Mouse (Mus musculus) ovary, postnatal 14 days (tissue): ENCODE results near the gene Arxes2.
"Not testable (repeated sequence)": the region's sequence is repeated elsewhere in the genome, so short reads cannot be mapped to it uniquely, and the experiment has no call there.

Source experiments
- DNase-seq: peaks from one replicate; pipeline ENCODE4 v3.0.0; 2022; ENCODE audit warnings: low spot score

Gene Arxes2

GRCm38 (mm10) chrX:135993664-135994119 lies at the start of gene Arxes2:
Arxes2 (plus strand) TSS chrX:135993824.
- not testable (repeated sequence) for DNase-seq

DNA sequence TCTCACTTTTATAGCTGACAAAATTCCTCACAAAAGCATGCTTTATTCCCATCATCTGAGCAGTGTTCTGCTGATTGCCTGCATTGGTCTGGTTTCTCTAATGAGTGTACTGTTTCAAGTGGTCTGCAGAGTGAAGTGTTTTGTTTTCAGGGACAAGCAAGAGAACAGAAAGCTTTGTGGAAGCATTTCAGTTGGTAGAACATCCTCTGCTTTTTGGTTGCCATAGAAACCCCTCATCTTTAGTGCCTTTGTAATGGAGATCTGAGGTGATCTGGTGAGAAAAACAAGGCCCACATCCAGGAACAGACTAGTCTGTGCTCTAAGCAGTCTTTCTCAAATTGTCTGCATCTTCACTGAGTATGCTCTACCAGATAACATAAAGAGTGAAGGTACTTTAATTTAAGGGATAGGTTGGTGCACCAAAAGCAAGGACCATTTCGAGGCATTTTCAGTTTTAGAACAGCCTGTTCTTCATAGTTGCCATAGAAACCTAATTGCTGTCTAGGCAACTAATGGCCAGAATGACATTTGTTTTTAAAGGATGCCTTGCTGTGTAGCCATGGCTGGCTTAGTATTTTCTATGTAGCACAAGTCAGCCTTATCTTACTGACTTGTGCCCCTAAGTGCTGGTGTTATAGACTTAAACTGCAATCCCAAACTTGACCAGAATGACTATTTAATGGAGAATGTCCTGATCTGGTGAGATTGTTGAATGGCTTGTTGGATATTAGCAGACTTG lies 44.8 kb upstream of the Arxes2 start:
- DNase-seq: no peak

- DNase-seq: no peak
Observed at GRCm38 (mm10) chrX:135956988-135957690, 36.5 kb upstream of the Arxes2 start.

DNA sequence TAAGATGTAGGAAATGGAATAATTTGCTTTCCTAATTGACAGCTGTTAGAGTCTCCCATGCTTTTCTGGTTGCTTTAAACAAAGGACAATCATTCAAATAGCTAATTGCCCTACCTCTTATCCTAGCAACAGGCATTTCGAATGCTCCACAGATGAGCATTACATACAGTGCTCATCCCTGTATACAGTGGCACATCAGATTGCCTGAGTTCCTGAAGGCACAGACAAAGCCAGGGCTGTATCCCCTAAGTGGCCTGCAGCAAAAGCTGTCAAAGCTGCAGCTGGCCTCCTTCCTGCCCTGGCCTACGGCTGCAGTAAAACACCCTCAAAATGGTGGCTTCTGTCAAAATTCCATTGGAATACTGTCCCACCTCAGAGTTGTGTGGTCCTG lies 35.9 kb upstream of the Arxes2 start:
- DNase-seq: no peak

DNA sequence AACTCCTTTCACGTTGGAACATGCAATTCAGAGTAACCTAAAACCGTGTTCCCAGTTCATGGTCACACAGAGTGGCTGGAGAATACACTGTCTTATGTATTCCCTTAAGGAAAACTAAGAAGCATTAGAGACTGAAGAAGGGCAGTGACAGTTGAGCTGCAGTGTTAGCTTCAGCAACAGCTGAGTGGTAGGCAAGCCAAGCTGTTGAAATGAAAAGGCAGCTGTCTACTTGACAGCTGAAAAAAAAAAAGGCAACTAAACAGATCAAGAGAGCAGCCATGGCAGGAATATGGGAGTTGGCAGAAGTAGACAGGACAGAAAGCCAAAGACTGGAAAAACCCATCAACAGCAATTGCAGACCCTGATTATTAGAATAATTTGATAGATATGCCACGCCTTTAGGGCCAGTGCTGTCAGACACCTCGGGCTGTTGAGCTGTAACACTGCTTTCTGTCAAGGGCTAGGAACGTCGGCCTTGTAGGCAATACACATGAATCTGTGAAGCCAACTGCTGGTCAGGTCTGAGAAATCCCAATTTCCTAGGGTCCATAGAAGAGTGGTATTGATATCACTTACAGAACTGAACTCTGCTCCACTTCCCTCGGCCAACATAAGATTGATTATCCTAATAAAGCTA lies 34.9 kb upstream of the Arxes2 start:
- DNase-seq: no peak

GRCm38 (mm10) chrX:135959536-135959935 lies 34.1 kb upstream of the Arxes2 start:
- no peak for DNase-seq

DNA sequence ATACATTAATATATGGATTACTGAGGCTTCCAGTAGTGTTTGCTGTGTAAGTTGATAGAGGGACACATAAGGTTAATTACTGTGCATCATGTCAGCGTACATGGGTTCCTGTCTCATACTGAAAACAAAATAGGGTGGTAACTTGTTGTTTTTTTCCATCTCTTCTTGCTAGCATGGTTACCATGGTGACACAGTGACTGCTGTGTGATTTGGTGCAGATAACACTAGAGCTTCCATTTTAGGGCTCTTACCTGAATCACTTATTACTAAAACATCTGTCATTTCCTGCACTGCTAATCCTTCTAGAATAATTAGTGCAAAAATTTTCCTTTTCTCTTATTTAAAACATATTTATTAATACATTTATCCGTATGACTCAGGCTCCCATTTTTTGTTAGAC lies 31.3 kb upstream of the Arxes2 start:
- DNase-seq: no peak

DNA sequence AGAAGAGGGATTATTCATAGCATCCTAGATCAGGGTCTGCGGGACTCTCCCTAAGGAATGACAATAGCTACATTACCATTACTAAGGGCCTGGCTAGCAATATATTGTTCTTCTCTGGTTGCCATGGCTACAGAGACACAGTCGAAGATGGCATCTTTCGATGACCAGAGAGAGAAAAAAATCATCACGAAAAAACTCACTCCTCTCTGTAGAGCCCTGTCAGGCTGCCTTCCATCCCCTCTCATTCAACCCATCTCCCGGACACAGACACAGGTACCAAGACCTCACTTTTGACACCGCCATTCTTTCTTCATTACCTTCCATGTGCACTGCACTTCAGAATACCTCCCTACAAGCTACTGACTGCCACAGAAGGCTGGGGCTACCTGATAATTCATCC lies 30.5 kb upstream of the Arxes2 start:
- no peak for DNase-seq

DNA sequence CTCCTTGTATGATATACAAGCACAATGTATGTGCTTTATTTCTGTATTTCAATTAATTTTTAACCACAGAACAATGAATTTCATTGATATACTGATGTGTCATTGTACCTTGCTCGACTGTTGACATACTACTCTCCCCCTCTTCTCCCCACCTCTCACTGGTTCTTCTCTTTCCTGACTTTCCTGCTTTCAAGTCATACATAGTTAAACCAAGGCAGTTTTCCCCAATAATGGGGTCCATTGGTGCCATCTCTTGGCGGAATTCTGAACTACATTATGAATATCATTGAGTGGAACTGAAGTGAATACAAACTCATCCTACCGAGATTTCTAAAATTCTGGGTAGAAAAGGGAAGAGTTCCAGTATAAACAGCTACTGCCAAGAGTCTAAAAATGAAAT lies 30.0 kb upstream of the Arxes2 start:
- peak; percentile 27 for DNase-seq

- DNase-seq: no peak
Observed at GRCm38 (mm10) chrX:135973597-135974423, 19.8 kb upstream of the Arxes2 start.

- no peak for DNase-seq
Observed at GRCm38 (mm10) chrX:135974424-135975225, 19.0 kb upstream of the Arxes2 start.

DNA sequence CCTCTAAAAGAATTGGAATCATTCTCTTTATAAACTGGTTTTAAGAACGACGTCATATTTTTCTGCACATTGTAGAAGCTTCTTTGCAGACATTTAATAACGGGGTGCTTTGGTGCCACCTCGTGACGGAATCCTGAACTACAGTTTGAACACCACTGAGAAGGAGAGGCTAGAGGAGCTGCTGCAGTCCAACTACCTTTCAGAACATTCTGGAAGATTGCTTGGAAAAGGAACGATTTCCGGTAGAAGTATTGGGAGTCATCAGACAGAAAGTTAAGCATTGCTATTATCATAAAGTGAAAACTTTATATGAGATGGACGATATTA lies 18.4 kb upstream of the Arxes2 start:
- DNase-seq: peak; percentile 70

DNA sequence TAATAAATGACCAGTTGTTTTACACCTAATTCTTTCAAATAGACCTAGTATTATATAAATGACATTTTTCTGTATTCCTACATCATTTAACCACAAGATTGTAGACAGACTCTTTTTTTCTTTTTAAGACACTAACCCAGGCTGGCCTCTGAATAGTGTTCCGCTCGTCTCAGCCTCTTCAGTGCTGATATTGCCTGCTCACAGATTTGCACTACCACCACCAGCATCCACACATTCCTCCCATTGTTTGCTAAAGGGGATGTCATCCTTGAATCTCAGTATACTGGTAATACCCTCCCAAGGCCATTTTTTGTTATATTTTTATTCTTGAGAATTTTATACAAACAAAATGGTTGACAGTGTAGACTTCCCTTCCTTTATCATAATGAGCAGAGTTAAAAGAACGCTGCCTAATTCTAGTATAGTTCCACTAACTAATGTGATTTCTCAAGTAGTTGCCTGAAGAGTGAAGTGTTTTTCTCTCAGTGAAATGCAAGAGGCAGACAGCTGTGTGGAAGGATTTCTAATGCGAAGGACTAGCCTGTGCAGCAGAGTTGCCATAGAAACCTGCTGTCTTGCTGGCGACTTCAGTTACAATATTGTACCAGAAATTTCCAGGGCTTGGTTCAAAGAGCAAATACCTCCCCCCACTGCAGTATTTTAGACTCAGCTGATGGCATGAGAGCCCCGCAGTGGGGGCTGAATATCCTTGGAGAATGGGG lies 8.9 kb upstream of the Arxes2 start:
- no peak for DNase-seq

- DNase-seq: no peak
Observed at GRCm38 (mm10) chrX:135986267-135986666, 7.4 kb upstream of the Arxes2 start.

- no peak for DNase-seq
Observed at GRCm38 (mm10) chrX:135990661-135991060, 3.0 kb upstream of the Arxes2 start.

GRCm38 (mm10) chrX:135993192-135993594 lies 431 bp upstream of the Arxes2 start:
- not testable (repeated sequence) for DNase-seq

DNA sequence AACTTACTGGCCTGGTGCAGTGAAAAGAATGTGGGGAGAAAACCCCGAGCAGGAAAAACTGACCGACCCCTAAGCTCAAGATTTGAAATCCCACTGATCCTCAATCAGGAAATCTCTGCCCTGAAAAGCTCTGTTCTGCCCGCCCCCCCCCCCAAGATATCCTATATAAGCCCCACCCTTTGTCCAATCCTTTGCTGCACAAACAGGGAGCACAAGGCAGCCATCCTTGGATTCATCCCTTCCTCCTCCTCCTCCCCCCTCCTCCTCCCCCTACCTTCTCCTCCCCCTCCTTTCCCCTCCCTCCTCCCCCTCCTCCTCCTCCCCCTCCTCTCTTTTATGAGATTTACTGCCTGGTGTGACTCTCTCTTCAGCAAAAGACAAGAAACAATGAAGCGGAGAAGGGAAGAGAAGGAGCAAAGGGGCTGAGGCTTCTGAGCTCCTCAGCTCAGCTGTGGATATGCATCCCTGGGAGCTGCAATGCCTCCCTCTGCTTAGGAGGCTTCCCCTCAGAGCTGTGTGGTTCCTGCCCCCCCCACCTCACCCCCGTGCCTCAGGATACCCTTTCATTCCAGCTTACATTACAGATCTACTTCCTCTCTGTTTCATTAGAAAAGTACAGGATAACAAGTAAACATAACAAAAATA lies 13.7 kb downstream of the Arxes2 start:
- DNase-seq: no peak

GRCm38 (mm10) chrX:136014392-136014791 lies 20.8 kb downstream of the Arxes2 start:
- DNase-seq: peak; percentile 5

DNA sequence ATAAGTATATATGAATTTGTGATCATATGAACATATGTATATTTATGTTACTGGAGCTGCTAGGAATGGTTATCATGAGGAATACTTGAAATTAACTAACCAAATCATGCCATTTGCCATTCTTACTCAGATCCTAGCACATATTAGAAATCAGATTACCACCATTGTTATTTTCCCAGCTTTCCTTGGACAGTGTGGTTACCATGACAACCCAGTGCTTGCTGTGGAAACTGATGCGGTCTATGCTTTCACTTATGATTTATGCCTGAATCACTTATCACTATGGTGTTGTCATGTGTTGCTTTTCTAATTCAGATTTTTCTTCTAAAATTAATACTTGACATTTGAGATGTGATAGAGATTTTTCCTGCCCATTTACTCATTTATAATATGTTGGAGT lies 36.7 kb downstream of the Arxes2 start:
- no peak for DNase-seq
